Mouse (Mus musculus): Measurements from ENCODE around the gene Sprr2f. TPM values are rescaled to one million over a fixed set of nuclear protein-coding genes. Genes with fewer than 3 reads are reported as not detected.

The Sprr2f gene
- polyA plus RNA-seq, 1 experiment from 2014 or later = not detected

Other genes with a start within 250 kb of the Sprr2f start
- gene Prr9, start 241.2 kb upstream of the Sprr2f start, polyA plus RNA-seq (2016; fragmentation: Nextera tagmentation; extraction: Ambion mirVana) = not detected in 2 replicates
- gene Lelp1, start 222.4 kb upstream of the Sprr2f start, polyA plus RNA-seq (2016; fragmentation: Nextera tagmentation; extraction: Ambion mirVana) = not detected in 2 replicates
- 0.05 TPM in 1 of 2 replicates, not detected in the other for gene Sprr2a1, start 149.4 kb upstream of the Sprr2f start, polyA plus RNA-seq (2016; fragmentation: Nextera tagmentation; extraction: Ambion mirVana)
- 0.19 TPM in 1 of 2 replicates, not detected in the other for gene Sprr2a2, start 149.3 kb upstream of the Sprr2f start, polyA plus RNA-seq (2016; fragmentation: Nextera tagmentation; extraction: Ambion mirVana)
- not detected in 2 replicates for gene Sprr2a3, start 79.8 kb upstream of the Sprr2f start, polyA plus RNA-seq (2016; fragmentation: Nextera tagmentation; extraction: Ambion mirVana)
- gene Sprr2b, start 48.6 kb upstream of the Sprr2f start, polyA plus RNA-seq (2016; fragmentation: Nextera tagmentation; extraction: Ambion mirVana) = not detected in 2 replicates
- not detected in 2 replicates for gene Sprr2d, start 26.0 kb upstream of the Sprr2f start, polyA plus RNA-seq (2016; fragmentation: Nextera tagmentation; extraction: Ambion mirVana)
- gene Sprr2e, start 13.0 kb upstream of the Sprr2f start, polyA plus RNA-seq (2016; fragmentation: Nextera tagmentation; extraction: Ambion mirVana) = not detected in 2 replicates
- gene Sprr2h, start 20.5 kb downstream of the Sprr2f start, polyA plus RNA-seq (2016; fragmentation: Nextera tagmentation; extraction: Ambion mirVana) = not detected in 2 replicates
- gene Sprr2i, start 42.8 kb downstream of the Sprr2f start, polyA plus RNA-seq (2016; fragmentation: Nextera tagmentation; extraction: Ambion mirVana) = not detected in 2 replicates
- not detected in 2 replicates for gene Sprr2j-ps, start 52.9 kb downstream of the Sprr2f start, polyA plus RNA-seq (2016; fragmentation: Nextera tagmentation; extraction: Ambion mirVana)
- gene Gm9774, start 64.2 kb downstream of the Sprr2f start, polyA plus RNA-seq (2016; fragmentation: Nextera tagmentation; extraction: Ambion mirVana) = 5.6 and 5.7 TPM in 2 replicates
- not detected in 2 replicates for gene Sprr2k, start 67.4 kb downstream of the Sprr2f start, polyA plus RNA-seq (2016; fragmentation: Nextera tagmentation; extraction: Ambion mirVana)
- gene Sprr1b, start 73.6 kb downstream of the Sprr2f start, polyA plus RNA-seq (2016; fragmentation: Nextera tagmentation; extraction: Ambion mirVana) = not detected in 2 replicates
- gene Sprr3, start 93.5 kb downstream of the Sprr2f start, polyA plus RNA-seq (2016; fragmentation: Nextera tagmentation; extraction: Ambion mirVana) = not detected in 2 replicates
- gene Sprr1a, start 120.7 kb downstream of the Sprr2f start, polyA plus RNA-seq (2016; fragmentation: Nextera tagmentation; extraction: Ambion mirVana) = not detected in 2 replicates
- not detected in 2 replicates for gene Sprr4, start 135.3 kb downstream of the Sprr2f start, polyA plus RNA-seq (2016; fragmentation: Nextera tagmentation; extraction: Ambion mirVana)
- not detected in 2 replicates for gene 2310046K23Rik, start 169.3 kb downstream of the Sprr2f start, polyA plus RNA-seq (2016; fragmentation: Nextera tagmentation; extraction: Ambion mirVana)
- gene Ivl, start 208.5 kb downstream of the Sprr2f start, polyA plus RNA-seq (2016; fragmentation: Nextera tagmentation; extraction: Ambion mirVana) = 0.12 TPM in 1 of 2 replicates, not detected in the other
- not detected in 2 replicates for gene Smcp, start 223.8 kb downstream of the Sprr2f start, polyA plus RNA-seq (2016; fragmentation: Nextera tagmentation; extraction: Ambion mirVana)
- not detected in 2 replicates for gene 2210017I01Rik, start 242.3 kb downstream of the Sprr2f start, polyA plus RNA-seq (2016; fragmentation: Nextera tagmentation; extraction: Ambion mirVana)